Mouse (Mus musculus) MEL (cell line): ENCODE results near the gene Fuca2. TPM values are rescaled to one million over a fixed set of nuclear protein-coding genes. Genes with fewer than 3 reads are reported as not detected.
A peak's percentile ranks its signal among the peaks of the same experiment; 100 is the strongest.
"Not testable (repeated sequence)": the region's sequence is repeated elsewhere in the genome, so short reads cannot be mapped to it uniquely, and the experiment has no call there.

Experiments used
- DNase-seq: peaks from one replicate; pipeline ENCODE4 v3.0.0; 2011; ENCODE audit warnings: low read depth, low spot score
- H3K27ac ChIP-seq: 2 replicates; pipeline ENCODE4 v1.5.1; 2012; ENCODE audit warnings: low read depth, mild to moderate bottlenecking, control low read depth, low read length, moderate library complexity; ENCODE audit not compliant: control insufficient read depth
- H3K27me3 ChIP-seq, 2 experiments: fragments of 150-350 bp in 1 of 2; sonication (generic) in 1 of 2; 2 replicates each; pipeline ENCODE4 v1.6.1; 2012; ENCODE audit warnings: low read length in 2 of 2, mild to moderate bottlenecking in 2 of 2, improper control_type of control experiment in 1 of 2, moderate library complexity in 1 of 2; ENCODE audit not compliant: insufficient read depth in 2 of 2, control insufficient read depth in 1 of 2
- H3K36me3 ChIP-seq, 2 experiments: 2 replicates each; pipeline ENCODE4 v1.6.1; 2012 to 2014; ENCODE audit warnings: low read length in 2 of 2, improper control_type of control experiment in 1 of 2, inconsistent platforms in 1 of 2, mild to moderate bottlenecking in 1 of 2; ENCODE audit not compliant: insufficient read depth in 2 of 2, control insufficient read depth in 1 of 2
- H3K4me1 ChIP-seq, 2 experiments: fragments of 150-350 bp in 1 of 2; sonication (generic) in 1 of 2; 2 replicates each; pipeline ENCODE4 v1.6.1; 2012; ENCODE audit warnings: low read length in 2 of 2, improper control_type of control experiment in 1 of 2, mild to moderate bottlenecking in 1 of 2; ENCODE audit not compliant: insufficient read depth in 2 of 2, control insufficient read depth in 1 of 2
- H3K4me3 ChIP-seq, 2 experiments: fragments of 150-350 bp in 1 of 2; sonication (generic) in 1 of 2; 2 replicates each; pipeline ENCODE4 v1.5.1; 2012; ENCODE audit warnings: low read depth in 2 of 2, low read length in 2 of 2, mild to moderate bottlenecking in 2 of 2, moderate library complexity in 2 of 2, control low read depth in 1 of 2, improper control_type of control experiment in 1 of 2; ENCODE audit not compliant: control insufficient read depth in 1 of 2, insufficient read depth in 1 of 2
- H3K79me2 ChIP-seq: 2 replicates; pipeline ENCODE4 v1.6.1; 2012; ENCODE audit warnings: mild to moderate bottlenecking, low read length, moderate library complexity; ENCODE audit not compliant: control insufficient read depth, poor library complexity, insufficient read depth
- H3K9ac ChIP-seq: 2 replicates; pipeline ENCODE4 v1.6.1; 2012; ENCODE audit warnings: low read depth, mild to moderate bottlenecking, control low read depth, low read length, moderate library complexity; ENCODE audit not compliant: control insufficient read depth, poor library complexity, severe bottlenecking
- H3K9me3 ChIP-seq: fragments of 150-350 bp; sonication (generic); replicated peaks from 2 replicates; pipeline ENCODE4 v1.6.1; 2012; ENCODE audit warnings: mild to moderate bottlenecking, low read length, improper control_type of control experiment, moderate library complexity; ENCODE audit not compliant: insufficient read depth
- CHD2 ChIP-seq: IDR thresholded peaks from 2 replicates; pipeline ENCODE4 v1.6.1; 2011; ENCODE audit warnings: low read length, improper control_type of control experiment
- E2F4 ChIP-seq: IDR thresholded peaks from 2 replicates; pipeline ENCODE4 v1.6.1; 2011; ENCODE audit warnings: low read depth, low read length, improper control_type of control experiment, borderline replicate concordance
- EP300 ChIP-seq, 2 experiments: IDR thresholded peaks; 2 replicates each; pipeline ENCODE4 v1.6.1; 2011; ENCODE audit warnings: improper control_type of control experiment in 2 of 2, low read length in 2 of 2, low read depth in 1 of 2, mild to moderate bottlenecking in 1 of 2
- ETS1 ChIP-seq: IDR thresholded peaks from 2 replicates; pipeline ENCODE4 v1.6.1; 2012; ENCODE audit warnings: low read depth, mild to moderate bottlenecking, inconsistent platforms, low read length, improper control_type of control experiment, moderate library complexity
- GABPA ChIP-seq: IDR thresholded peaks from 2 replicates; pipeline ENCODE4 v1.6.1; 2012; ENCODE audit warnings: low read depth, mild to moderate bottlenecking, inconsistent platforms, low read length, improper control_type of control experiment, moderate library complexity
- JUND ChIP-seq: IDR thresholded peaks from 2 replicates; pipeline ENCODE4 v1.6.1; 2011; ENCODE audit warnings: low read depth, mild to moderate bottlenecking, improper control_type of control experiment, low read length
- KAT2A ChIP-seq: conservative IDR thresholded peaks from 2 replicates; pipeline ENCODE4 v1.6.1; 2012; ENCODE audit warnings: low read depth, low read length, improper control_type of control experiment, inconsistent platforms
- MEF2A ChIP-seq: IDR thresholded peaks from 2 replicates; pipeline ENCODE4 v1.6.1; 2014; ENCODE audit warnings: low read depth, mild to moderate bottlenecking, inconsistent platforms, low read length, improper control_type of control experiment; ENCODE audit not compliant: poor library complexity, insufficient replicate concordance, severe bottlenecking; ENCODE audit errors: extremely low read depth
- MYB ChIP-seq: IDR thresholded peaks from 2 replicates; pipeline ENCODE4 v1.6.1; 2011; ENCODE audit warnings: mild to moderate bottlenecking, low read depth, low read length, improper control_type of control experiment
- NELFE ChIP-seq: IDR thresholded peaks from 2 replicates; pipeline ENCODE4 v1.6.1; 2011; ENCODE audit warnings: low read depth, low read length, improper control_type of control experiment
- RAD21 ChIP-seq: IDR thresholded peaks from 2 replicates; pipeline ENCODE4 v1.6.1; 2011; ENCODE audit warnings: mild to moderate bottlenecking, low read depth, low read length, improper control_type of control experiment
- SIN3A ChIP-seq: IDR thresholded peaks from 2 replicates; pipeline ENCODE4 v1.6.1; 2012; ENCODE audit warnings: low read length, improper control_type of control experiment, inconsistent platforms
- UBTF ChIP-seq: IDR thresholded peaks from 2 replicates; pipeline ENCODE4 v1.6.1; 2012; ENCODE audit warnings: low read depth, mild to moderate bottlenecking, inconsistent platforms, low read length, improper control_type of control experiment, moderate library complexity, borderline replicate concordance; ENCODE audit not compliant: insufficient read depth
- USF1 ChIP-seq: IDR thresholded peaks from 2 replicates; pipeline ENCODE4 v1.6.1; 2014; ENCODE audit warnings: low read depth, mild to moderate bottlenecking, inconsistent platforms, low read length, improper control_type of control experiment, moderate library complexity
- ZC3H11A ChIP-seq: IDR thresholded peaks from 2 replicates; pipeline ENCODE4 v1.6.1; 2012; ENCODE audit warnings: low read depth, mild to moderate bottlenecking, inconsistent platforms, low read length, improper control_type of control experiment
- ZNF384 ChIP-seq: IDR thresholded peaks from 2 replicates; pipeline ENCODE4 v1.6.1; 2012; ENCODE audit warnings: low read depth, mild to moderate bottlenecking, inconsistent platforms, low read length, improper control_type of control experiment
- polyA plus RNA-seq, 2 experiments: library from polyadenylated mRNA; stranded (reverse) in 1 of 2; unstranded in 1 of 2; fragments of >175 nt in 1 of 2; fragments of >200 nt in 1 of 2; gene quantifications; 2 replicates each; pipeline versions ENCODE4 v1.2.1 to v1.2.4; 2012; ENCODE audit warnings: low replicate concordance in 2 of 2, low read depth in 1 of 2; ENCODE audit not compliant: insufficient read length in 2 of 2, insufficient read depth in 1 of 2, missing spikeins in 1 of 2
- total RNA-seq: library from RNA; depleted of rRNA; stranded (reverse); fragments of 300-350 nt; gene quantifications from 2 replicates; pipeline ENCODE4 v1.2.3, GENCODE M21; 2012

Gene Fuca2
- total and polyA plus RNA-seq, 3 experiments, result 17.0 to 22.6 TPM; not detected in 1

DNA sequence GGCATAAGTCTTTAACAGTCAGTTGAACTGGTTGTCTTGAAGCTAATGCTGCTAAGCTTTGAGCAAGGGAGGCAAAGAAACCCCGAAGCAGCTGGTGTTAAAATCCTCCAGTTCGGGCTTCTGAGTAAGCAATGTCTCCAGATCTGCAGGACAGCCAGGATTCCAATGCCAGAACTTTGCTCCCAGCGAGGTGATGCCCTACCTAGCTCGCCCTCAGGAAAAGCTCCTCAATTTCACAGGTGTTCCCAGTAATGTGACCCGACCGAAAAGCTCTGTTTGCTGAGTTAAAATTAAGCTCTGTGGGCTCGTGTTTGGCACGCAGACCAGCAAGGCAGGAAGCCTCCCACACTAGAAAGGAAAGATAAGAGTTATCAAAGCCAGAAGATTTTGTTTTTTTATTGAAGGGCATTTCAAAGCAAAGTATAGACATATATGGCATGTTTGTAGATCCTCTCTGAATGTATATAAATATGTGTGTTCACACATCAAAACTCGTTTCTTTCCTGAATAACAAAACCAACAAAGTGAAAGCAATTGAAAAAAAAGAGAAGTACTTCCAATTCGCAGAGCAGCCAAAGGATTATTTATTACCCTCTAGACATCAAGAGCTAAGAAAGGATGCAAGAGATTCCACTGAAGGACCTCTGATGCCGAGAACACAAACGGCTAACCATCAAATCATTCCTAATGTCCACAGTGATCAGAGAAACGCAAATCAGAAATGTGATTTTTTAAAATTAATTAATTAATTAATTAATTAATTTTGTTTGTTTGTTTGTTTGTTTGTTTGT, 45.9 kb upstream of the Fuca2 start:
- DNase-seq, result peak; percentile 10
- H3K79me2 ChIP-seq, result no peaks in the 10 kb centered on the region
- H3K4me3 ChIP-seq, result no peak overlapping the region
- H3K9ac ChIP-seq, result no peak overlapping the region
- H3K27me3 ChIP-seq, result no peaks in the 10 kb centered on the region
- no peaks in the 10 kb centered on the region for H3K9me3 ChIP-seq
- no peak for TF ChIP-seq E2F4
- TF ChIP-seq EP300 (IDR thresholded peaks at IDR 0.05; ENCODE audit: low read depth in 1 of 2, low read length in 2 of 2), result 0 out of 4 replicates have a peak, but pooled peaks of 1 of the 2 experiments have one; percentile 6
- H3K27ac ChIP-seq, result no peak overlapping the region
- no peaks in the 10 kb centered on the region for H3K4me1 ChIP-seq
- H3K36me3 ChIP-seq, result no peaks in the 10 kb centered on the region

DNA sequence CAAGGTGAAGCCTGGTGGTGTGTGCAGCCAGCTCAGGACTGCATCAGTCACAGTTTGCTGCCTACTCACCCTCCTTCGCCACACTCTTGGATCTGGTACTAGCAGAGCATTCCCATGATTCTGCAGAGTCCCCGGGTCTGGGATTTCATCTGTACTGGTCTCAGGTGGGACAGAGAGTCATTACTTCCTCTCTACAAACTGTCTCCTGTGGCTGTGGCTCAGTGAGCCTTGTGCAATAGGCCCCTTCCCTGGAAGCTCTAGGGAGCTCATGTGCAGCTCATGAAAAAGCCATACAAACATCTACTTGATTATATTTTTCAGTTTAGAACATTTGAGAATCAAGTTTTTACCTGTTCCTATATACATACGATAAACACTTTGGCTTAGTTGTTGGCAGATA, 35.0 kb upstream of the Fuca2 start:
- H3K4me1 ChIP-seq, H3K36me3 ChIP-seq, DNase-seq, H3K9ac ChIP-seq, H3K4me3 ChIP-seq, H3K9me3 ChIP-seq, H3K27me3 ChIP-seq, H3K79me2 ChIP-seq, H3K27ac ChIP-seq: not testable (repeated sequence)

DNA sequence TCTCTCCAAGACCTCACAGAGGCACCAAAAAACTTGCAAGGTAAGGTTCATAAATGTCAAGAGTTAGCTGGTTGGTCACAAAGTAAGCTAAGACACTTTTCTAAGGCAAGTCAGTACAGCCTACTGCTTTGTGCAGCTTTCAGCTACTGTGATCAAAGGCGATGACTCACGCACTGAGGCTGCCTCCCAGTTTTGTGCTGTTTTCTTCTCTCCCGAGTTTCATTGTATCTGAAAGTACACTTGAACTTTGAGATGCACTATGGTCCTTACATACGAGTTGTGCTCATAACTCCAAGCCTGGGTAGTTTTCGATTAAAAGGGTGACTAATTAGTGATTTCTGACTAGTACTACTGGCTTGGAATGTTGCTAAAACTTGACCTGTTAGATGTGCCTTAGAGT, 32.4 kb upstream of the Fuca2 start:
- no peak for DNase-seq
- no peaks in the 10 kb centered on the region for H3K9me3 ChIP-seq

DNA sequence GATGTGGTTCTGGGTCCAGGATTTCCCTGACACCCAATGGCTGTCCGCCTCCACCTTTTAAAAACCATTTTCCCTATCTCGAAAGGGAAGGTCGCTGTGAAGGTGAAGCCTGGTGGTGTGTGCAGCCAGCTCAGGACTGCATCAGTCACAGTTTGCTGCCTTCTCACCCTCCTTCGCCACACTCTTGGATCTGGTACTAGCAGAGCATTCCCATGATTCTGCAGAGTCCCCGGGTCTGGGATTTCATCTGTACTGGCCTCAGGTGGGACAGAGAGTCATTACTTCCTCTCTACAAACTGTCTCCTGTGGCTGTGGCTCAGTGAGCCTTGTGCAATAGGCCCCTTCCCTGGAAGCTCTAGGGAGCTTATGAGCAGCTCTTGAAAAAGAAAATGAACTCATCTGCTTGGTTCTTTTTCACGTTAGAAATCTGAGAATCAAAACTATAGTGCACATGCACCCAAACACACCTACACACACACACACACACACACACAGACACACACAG, 31.3 kb upstream of the Fuca2 start:
- H3K9me3 ChIP-seq, H3K4me3 ChIP-seq, H3K36me3 ChIP-seq, H3K27me3 ChIP-seq, H3K4me1 ChIP-seq, H3K27ac ChIP-seq, H3K79me2 ChIP-seq, H3K9ac ChIP-seq, DNase-seq: not testable (repeated sequence)

More for the DNA sequence above, 32.4 kb upstream of the Fuca2 start:
- no peaks in the 10 kb centered on the region for H3K79me2 ChIP-seq
- no peak overlapping the region for H3K27ac ChIP-seq
- TF ChIP-seq MYB, result no peak
- no peak for TF ChIP-seq ZNF384
- no peak for TF ChIP-seq NELFE
- no peak for TF ChIP-seq SIN3A
- no peak for TF ChIP-seq ZC3H11A
- TF ChIP-seq ETS1, result no peak
- no peak for TF ChIP-seq CHD2
- no peak for TF ChIP-seq RAD21
- no peak for TF ChIP-seq USF1
- no peak for TF ChIP-seq GABPA
- no peak for TF ChIP-seq EP300 (IDR thresholded peaks at IDR 0.05; ENCODE audit: low read depth in 1 of 2, low read length in 2 of 2)
- no peak for TF ChIP-seq MEF2A
- TF ChIP-seq UBTF, result no peak
- TF ChIP-seq E2F4, result no peak
- TF ChIP-seq JUND, result no peak
- no peak for TF ChIP-seq KAT2A
- no peak overlapping the region for H3K4me3 ChIP-seq
- H3K4me1 ChIP-seq, result no peaks in the 10 kb centered on the region
- H3K27me3 ChIP-seq, result no peaks in the 10 kb centered on the region
- no peak overlapping the region for H3K9ac ChIP-seq
- no peaks in the 10 kb centered on the region for H3K36me3 ChIP-seq
